Comparison of ENCODE assay signal across 8 mouse cellular contexts in genomic region chr3:52101977-52102600, GRCm38 (mm10). TPM values are rescaled to one million over a fixed set of nuclear protein-coding genes. Genes with fewer than 3 reads are reported as not detected.
A peak's percentile ranks its signal among the peaks of the same experiment; 100 is the strongest.
DNase-seq lines count a peak whose midpoint lies in the region; ATAC-seq lines count a peak whose summit lies in the region.

No protein-coding gene starts in this region.

- WGBS in hindbrain, embryonic 16.5 days = under 1% methylated on average over 52 of the region's 57 CpGs

- peak; percentile 82 for ATAC-seq in hindbrain, embryonic 16.5 days

- DNase-seq in ZHBTc4 (ENCODE audit: low read depth, low spot score) = peak; percentile 94
- DNase-seq in cerebellum, postnatal 4 days (ENCODE audit: low spot score in 2 of 2) = peak; percentile 71 to 85
- peak; percentile 91 for DNase-seq in gastrocnemius, adult 18-20 months (ENCODE audit: low spot score)
- DNase-seq in left cerebral cortex, adult 11 months (ENCODE audit: low spot score) = peak; percentile 63
- peak; percentile 96 for DNase-seq in lung, postnatal 36 days
- peak; percentile 90 for DNase-seq in retina, embryonic 14.5 days (ENCODE audit: low spot score)
- peak; percentile 86 for DNase-seq in urinary bladder, adult 2 months (ENCODE audit: low spot score)

- H3K36me3 ChIP-seq in hindbrain, embryonic 16.5 days (ENCODE audit: control insufficient read depth, insufficient read depth, low read length) = no peaks in the 10 kb centered on the region

- H3K4me3 ChIP-seq in hindbrain, embryonic 16.5 days (ENCODE audit: low read length) = peak overlapping the region; percentile 75

- peak overlapping the region; percentile 70 for H3K9ac ChIP-seq in hindbrain, embryonic 16.5 days (ENCODE audit: low read depth, low read length)

- peak overlapping the region; percentile 97 for H3K27ac ChIP-seq in hindbrain, embryonic 16.5 days (ENCODE audit: low read depth, low read length)

- no peaks in the 10 kb centered on the region for H3K27me3 ChIP-seq in hindbrain, embryonic 16.5 days (replicated peaks; ENCODE audit: control insufficient read depth, insufficient read depth, low read length)

- H3K9me3 ChIP-seq in hindbrain, embryonic 16.5 days (ENCODE audit: control insufficient read depth, low read length) = no peaks in the 10 kb centered on the region

- peak overlapping the region; percentile 85 for H3K4me2 ChIP-seq in hindbrain, embryonic 16.5 days (ENCODE audit: low read length)

- peaks cover 9% of the 10 kb centered on the region for H3K4me1 ChIP-seq in hindbrain, embryonic 16.5 days (ENCODE audit: control insufficient read depth, insufficient read depth, low read depth, low read length)

RNA-seq across cellular contexts. Expression of gene Maml3, which starts 2.8 kb away (rescaled TPM):
- 1 to 10 TPM; 2.3 to 2.6 TPM for total RNA-seq in gastrocnemius, adult 18-20 months (2021)
- polyA plus RNA-seq in hindbrain, embryonic 16.5 days (2015; fragmentation: Nextera tagmentation; extraction: Ambion mirVana) = 5.2 and 6.2 TPM in 2 replicates
- polyA plus RNA-seq in urinary bladder, adult 2 months (2012; rRNA removed) = 4.8 and 7.0 TPM in 2 replicates

Comparison
In these comparisons a context has a peak if more than half of its experiments do, and no peak if none do; other contexts are left out.
1. Peak in every context shown above with its lines: DNase-seq, ATAC-seq, H3K4me3 ChIP-seq and H3K27ac ChIP-seq.